In the genomic region with DNA sequence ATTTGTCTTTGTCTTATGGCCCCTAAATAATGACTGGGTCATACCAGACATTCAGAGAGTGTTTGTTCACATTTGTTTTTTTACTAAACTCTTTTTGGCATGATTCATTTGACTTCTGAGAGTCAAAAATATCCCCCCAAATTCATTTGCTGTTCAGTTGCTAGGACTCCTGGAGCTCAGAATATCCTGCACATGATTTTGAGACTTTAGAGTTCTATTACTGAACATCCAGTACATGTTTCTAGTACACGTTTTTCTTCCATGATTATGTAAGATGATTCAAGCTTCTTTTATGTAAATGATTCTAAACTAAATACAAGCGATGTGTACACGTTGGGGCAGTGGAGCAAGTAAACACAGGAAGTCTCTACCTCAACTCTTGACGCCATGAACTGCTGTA, we compare ENCODE assay signal across 33 mouse cellular contexts. TPM values are rescaled to one million over a fixed set of nuclear protein-coding genes. Genes with fewer than 3 reads are reported as not detected.
"Had no signal": no experiment of that assay in that cellular context is flagged by ENCODE, and none has a peak within 500 bp of the region (broad histone marks: within the 10 kb centered on the region; RNA-seq: fewer than 3 reads in every experiment).

No protein-coding gene starts in this region.

- DNase-seq: cerebellum, adult 8-10 months; cerebellum, adult 9-10 months; cerebellum, adult 9-11 months; cerebellum, postnatal 10 days; cerebellum, postnatal 14 days; cerebellum, postnatal 25 days; cerebellum, postnatal 36 days; embryo, embryonic 11 days; forebrain, postnatal 0 days; gastrocnemius, adult 2 months; gastrocnemius, postnatal 10 days; gastrocnemius, postnatal 14 days; gastrocnemius, postnatal 25 days; gastrocnemius, postnatal 36 days; heart, adult 18-20 months; heart, adult 2 months had no signal

- ATAC-seq: forebrain, embryonic 13.5 days; forebrain, embryonic 14.5 days; forebrain, embryonic 15.5 days; forebrain, embryonic 16.5 days; forebrain, postnatal 0 days had no signal

RNA-seq across cellular contexts. Expression of gene AF067063, which starts 32.4 kb away (rescaled TPM):
- polyA plus RNA-seq: cortical plate, adult 2 months; embryonic facial prominence, embryonic 10.5 days; embryonic facial prominence, embryonic 11.5 days; embryonic facial prominence, embryonic 12.5 days; embryonic facial prominence, embryonic 13.5 days; embryonic facial prominence, embryonic 14.5 days; embryonic facial prominence, embryonic 15.5 days; erythroblast, embryonic 14.5 days; forebrain, embryonic 10.5 days; forebrain, embryonic 11.5 days; forebrain, embryonic 12.5 days; forebrain, embryonic 13.5 days; forebrain, embryonic 14.5 days; forebrain, embryonic 15.5 days; forebrain, embryonic 16.5 days; forebrain, postnatal 0 days; gonadal fat pad, adult 2 months; heart, adult 2 months; heart, embryonic 10.5 days had no signal

RNA-seq across cellular contexts. Expression of gene D13Ertd608e, which starts 38.1 kb away (rescaled TPM):
- polyA plus RNA-seq: cortical plate, adult 2 months; embryonic facial prominence, embryonic 10.5 days; embryonic facial prominence, embryonic 11.5 days; embryonic facial prominence, embryonic 12.5 days; embryonic facial prominence, embryonic 13.5 days; embryonic facial prominence, embryonic 14.5 days; embryonic facial prominence, embryonic 15.5 days; erythroblast, embryonic 14.5 days; forebrain, embryonic 10.5 days; forebrain, embryonic 11.5 days; forebrain, embryonic 12.5 days; forebrain, embryonic 13.5 days; forebrain, embryonic 14.5 days; forebrain, embryonic 15.5 days; forebrain, embryonic 16.5 days; forebrain, postnatal 0 days; gonadal fat pad, adult 2 months; heart, adult 2 months; heart, embryonic 10.5 days had no signal

RNA-seq across cellular contexts. Expression of gene Nim1k, which starts 42.0 kb away (rescaled TPM):
- polyA plus RNA-seq: erythroblast, embryonic 14.5 days had no signal
